Mouse (Mus musculus) adrenal gland, postnatal 25 days (tissue): ENCODE measurements around the gene Prpf40a. TPM values are rescaled to one million over a fixed set of nuclear protein-coding genes. Genes with fewer than 3 reads are reported as not detected.
A peak's percentile ranks its signal among the peaks of the same experiment; 100 is the strongest.

Source experiments
- DNase-seq: peaks from one replicate; pipeline ENCODE4 v3.0.0; 2021; ENCODE audit warnings: mixed read lengths
- long read RNA-seq: library from polyadenylated mRNA; stranded (forward); transcript quantifications from one replicate; pipeline ENCODE4 v2.0.0, GENCODE M21; 2021
- total RNA-seq: library from RNA; stranded (reverse); gene quantifications from 2 replicates; pipeline ENCODE4 v1.2.3, GENCODE M21; 2021

Prpf40a gene
- total RNA-seq, result 85.4 and 91.3 TPM in 2 replicates
- long read RNA-seq, partial matches to known transcripts, result 7 of 15 reads
- long read RNA-seq, other reads (novel, unspliced or antisense), result 8 of 15 reads

- DNase-seq, result peak; percentile 100
Measured at GRCm38 (mm10) chr2:53190684-53191511, at the start of gene Prpf40a. Gene Prpf40a (minus strand): TSS chr2:53191284.

- DNase-seq, result no peak
Measured at GRCm38 (mm10) chr2:53222242-53222641, 31.2 kb upstream of the Prpf40a start.

- DNase-seq, result no peak
Measured at GRCm38 (mm10) chr2:53213493-53213892, 22.4 kb upstream of the Prpf40a start.

GRCm38 (mm10) chr2:53206749-53207148 is 15.7 kb upstream of the Prpf40a start:
- no peak for DNase-seq

GRCm38 (mm10) chr2:53204373-53205274 is 13.5 kb upstream of the Prpf40a start:
- DNase-seq, result peak; percentile 14

- peak; percentile 59 for DNase-seq
Measured at GRCm38 (mm10) chr2:53200164-53200885, 9.2 kb upstream of the Prpf40a start.

GRCm38 (mm10) chr2:53199203-53199602 is 8.1 kb upstream of the Prpf40a start:
- DNase-seq, result no peak

- DNase-seq, result no peak
Measured at GRCm38 (mm10) chr2:53196431-53196830, 5.3 kb upstream of the Prpf40a start.

- DNase-seq, result no peak
Measured at GRCm38 (mm10) chr2:53192386-53192785, 1.3 kb upstream of the Prpf40a start.

GRCm38 (mm10) chr2:53191523-53192220 is 588 bp upstream of the Prpf40a start, which contains the start of gene Arl6ip6:
Gene Arl6ip6 (plus strand): TSS chr2:53191726.
- peak; percentile 99 for DNase-seq

GRCm38 (mm10) chr2:53189811-53190210 is 1.3 kb downstream of the Prpf40a start:
- DNase-seq, result no peak

GRCm38 (mm10) chr2:53179876-53180275 is 11.2 kb downstream of the Prpf40a start:
- DNase-seq, result no peak

- no peak for DNase-seq
Measured at GRCm38 (mm10) chr2:53178966-53179365, 12.1 kb downstream of the Prpf40a start.

- DNase-seq, result no peak
Measured at GRCm38 (mm10) chr2:53173966-53174365, 17.1 kb downstream of the Prpf40a start.

GRCm38 (mm10) chr2:53146852-53147251 is 44.2 kb downstream of the Prpf40a start:
- DNase-seq, result no peak

- DNase-seq, result no peak
Measured at GRCm38 (mm10) chr2:53131567-53131966, 59.5 kb downstream of the Prpf40a start.

- DNase-seq, result no peak
Measured at GRCm38 (mm10) chr2:53129070-53129469, 62.0 kb downstream of the Prpf40a start.

GRCm38 (mm10) chr2:53125998-53126397 is 65.1 kb downstream of the Prpf40a start:
- DNase-seq, result no peak

- DNase-seq, result peak; percentile 37
Measured at GRCm38 (mm10) chr2:53121797-53122196, 69.3 kb downstream of the Prpf40a start.

GRCm38 (mm10) chr2:53108547-53108946 is 82.5 kb downstream of the Prpf40a start:
- DNase-seq, result no peak

GRCm38 (mm10) chr2:53106472-53106871 is 84.6 kb downstream of the Prpf40a start:
- no peak for DNase-seq
